Mouse (Mus musculus) megakaryocyte, embryonic 14.5 days (primary cell): ENCODE results near the gene Mob3b.

Experiments
- FLI1 ChIP-seq: IDR thresholded peaks from 2 replicates; pipeline ENCODE4 v1.6.1; 2012; ENCODE audit warnings: low read length, inconsistent platforms, mixed read lengths
- GATA1 ChIP-seq: IDR thresholded peaks from 3 replicates; pipeline ENCODE4 v1.6.1; 2012; ENCODE audit warnings: mixed read lengths, low read length, inconsistent platforms, borderline replicate concordance

DNA sequence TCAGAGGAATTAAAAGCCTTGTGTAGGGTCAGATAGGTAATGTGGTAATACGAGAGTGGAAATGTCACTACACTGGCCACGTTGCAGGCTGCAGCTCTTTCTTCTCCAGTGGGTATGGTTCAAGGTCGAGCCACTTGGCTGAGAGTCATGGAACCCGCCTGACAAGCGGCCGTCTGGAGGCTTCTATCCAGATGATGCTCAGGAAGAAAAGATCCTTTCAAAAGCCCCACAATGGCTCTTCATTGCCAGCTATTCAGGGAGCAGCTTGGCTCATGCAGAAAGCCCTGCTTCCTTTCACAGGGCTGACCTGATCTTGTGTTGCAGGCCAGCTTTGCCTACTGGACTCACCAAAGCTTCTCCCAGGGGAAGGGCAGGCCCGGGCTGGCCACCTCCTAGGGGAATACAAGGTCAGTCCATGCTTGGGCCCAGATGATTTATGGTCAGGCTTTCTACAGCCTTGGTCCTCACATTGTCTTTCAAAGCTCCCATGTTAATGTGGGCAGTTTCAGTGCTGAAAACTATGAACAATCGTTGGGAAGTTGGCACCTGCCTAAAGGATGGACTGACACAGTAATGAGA is 176.7 kb downstream of the Mob3b start:
- TF ChIP-seq GATA1 = no peak
- TF ChIP-seq FLI1 = no peak
